Mouse (Mus musculus) cerebellum, adult 11 months (tissue): ENCODE measurements around the gene Eif3l.

Experiments used
- DNase-seq: peaks from one replicate; pipeline ENCODE4 v3.0.0; 2022

Eif3l gene

DNA sequence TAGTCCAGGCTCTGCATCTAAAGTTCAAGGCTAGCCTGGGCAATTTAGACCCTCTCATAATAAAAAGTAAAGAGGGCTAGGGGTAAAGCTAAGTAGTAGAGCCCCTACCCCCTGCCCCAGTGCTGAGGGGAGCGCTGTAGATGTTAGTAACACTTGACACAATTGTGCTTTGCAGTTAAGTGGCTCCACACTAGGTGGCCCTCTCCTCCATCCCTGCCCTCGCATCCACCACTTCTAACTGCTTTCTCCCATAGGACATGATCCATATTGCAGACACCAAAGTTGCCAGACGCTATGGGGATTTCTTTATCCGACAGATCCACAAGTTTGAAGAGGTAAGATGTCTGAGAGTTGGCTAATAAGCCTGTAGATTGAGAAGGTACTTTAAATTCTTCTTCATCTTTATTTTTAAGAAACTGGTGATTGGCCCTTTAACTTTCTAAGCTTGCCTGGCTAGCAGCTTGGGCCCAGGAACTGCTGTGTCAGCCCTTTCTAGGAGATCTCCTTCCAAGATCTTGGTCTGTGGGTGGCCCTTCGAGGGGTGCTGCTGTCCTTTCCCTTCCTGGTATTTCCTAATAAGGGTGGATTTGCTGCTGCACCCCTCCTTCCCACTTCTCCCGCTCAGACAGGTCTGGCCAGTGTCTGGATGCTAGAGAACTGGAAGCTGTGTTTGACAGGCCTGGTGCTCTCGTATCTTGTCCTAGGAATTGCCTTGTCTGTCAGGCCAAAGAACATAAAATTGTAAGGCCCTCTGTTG is 18.3 kb downstream of the Eif3l start:
- DNase-seq, result no peak

DNA sequence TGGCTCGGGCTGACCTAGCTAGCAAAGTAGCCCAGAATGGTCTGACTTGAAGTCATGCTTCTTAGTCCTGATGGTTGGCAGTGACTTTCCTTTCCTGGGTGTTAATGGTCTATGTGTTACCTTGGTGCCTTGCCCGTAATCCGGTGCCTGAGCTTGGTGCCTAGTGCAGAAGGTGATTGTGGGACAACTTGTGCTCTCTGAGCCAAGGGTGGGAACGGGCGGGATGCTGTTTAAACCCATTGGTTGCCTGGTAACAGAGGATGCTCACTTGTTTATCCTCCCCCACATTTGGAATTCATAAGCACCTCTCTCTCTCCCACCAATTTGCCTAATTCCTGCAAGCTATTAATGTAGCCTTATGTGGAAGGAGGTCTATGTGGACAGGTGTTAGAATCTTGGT is 20.5 kb downstream of the Eif3l start:
- no peak for DNase-seq

DNA sequence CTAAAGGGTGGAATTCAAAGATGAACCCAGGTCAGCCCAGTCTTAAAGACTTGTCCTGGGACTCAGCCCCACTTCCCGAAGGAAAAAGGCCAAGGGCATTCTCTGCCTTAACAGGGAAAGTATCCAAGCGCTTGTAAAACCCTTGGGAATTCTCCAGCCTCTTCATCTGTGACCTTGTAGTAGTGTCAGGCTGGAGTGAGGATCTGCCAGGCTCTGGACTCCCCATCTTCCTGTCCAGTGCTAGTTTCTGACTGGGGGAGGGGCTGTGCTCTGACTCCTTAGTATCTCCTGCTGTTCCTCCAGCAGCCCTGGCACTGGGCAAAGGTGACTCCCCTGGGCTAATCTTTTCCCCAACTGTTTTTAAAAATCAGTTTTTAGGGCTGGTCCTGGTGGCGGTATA is 21.6 kb downstream of the Eif3l start:
- no peak for DNase-seq

DNA sequence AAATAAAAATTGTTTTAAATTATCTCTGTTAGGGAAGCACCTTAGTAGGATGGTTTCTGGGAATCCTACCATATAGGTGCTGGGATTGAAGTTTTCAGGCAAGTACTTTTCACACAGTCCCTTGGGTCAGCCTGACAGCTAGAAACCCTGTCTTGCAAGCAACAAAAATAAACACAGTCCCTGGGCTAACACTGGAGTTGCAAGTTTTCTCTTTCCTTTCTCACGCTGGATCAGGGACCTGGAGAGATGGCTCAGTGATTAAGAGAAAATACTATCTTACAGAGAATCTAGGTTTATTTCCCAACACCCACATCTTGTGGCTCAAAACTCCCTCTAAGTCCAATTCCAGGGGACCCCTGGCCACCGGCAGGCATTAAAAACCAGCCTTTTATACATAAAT is 22.2 kb downstream of the Eif3l start:
- no peak for DNase-seq

DNA sequence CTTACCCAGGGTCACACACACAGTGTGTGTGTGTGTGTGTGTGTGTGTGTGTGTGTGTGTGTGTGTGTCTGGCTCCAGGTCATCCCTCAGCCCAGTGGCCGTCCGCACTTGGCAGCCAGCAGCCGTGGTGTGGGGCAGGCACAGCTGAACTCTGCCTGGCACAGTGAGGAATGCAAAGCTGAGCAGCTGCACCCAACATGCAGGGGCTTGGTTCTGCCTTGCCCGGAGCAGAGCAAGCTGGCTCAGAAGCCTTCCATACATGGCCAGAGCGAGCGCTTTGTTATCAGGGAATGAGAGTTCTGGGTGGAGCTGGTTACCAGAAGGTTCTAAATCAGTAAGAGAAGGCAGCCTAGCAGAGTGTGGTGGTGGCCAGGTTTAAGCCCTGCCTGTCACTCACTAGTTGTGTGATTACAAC is 22.6 kb downstream of the Eif3l start:
- no peak for DNase-seq

DNA sequence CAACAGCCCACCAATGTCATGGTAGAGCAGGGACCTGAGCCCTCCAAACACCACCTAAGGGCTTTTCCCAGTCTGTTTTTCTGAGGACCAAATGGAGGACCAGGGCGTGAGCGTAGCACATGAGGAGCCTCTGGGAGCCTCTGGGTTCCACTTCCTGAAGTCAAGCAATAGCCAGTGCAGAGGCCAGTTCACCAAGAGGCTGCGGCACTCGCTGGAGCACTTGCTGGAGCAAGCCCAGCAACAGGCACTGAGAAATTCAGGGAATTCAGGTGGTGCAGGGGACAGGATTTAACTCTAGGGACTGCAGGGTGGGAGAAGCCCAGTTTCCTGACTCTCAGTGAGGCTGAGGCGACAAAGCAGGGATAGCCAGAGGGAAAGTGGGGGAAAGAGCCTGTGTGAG is 23.2 kb downstream of the Eif3l start:
- DNase-seq, result no peak

DNA sequence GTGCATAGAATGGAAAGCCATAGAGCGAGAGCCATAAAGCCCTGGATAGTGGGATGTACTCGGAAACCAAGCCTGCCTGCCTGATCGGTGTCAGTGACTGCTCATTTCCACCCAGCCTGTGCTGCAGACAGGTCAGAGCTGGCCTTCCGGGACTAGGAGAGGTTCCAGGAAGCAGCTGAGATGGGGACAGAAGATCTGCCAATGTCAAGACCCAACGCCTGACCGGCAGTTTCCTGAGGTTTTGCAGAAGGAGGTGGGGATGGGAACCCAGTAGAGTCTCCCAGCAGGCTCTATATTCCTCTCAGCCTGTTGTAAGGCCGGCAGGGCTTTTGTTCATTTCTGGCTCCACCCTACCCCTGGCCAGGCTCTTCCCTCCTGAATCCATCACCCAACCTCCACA is 23.9 kb downstream of the Eif3l start:
- DNase-seq, result no peak

DNA sequence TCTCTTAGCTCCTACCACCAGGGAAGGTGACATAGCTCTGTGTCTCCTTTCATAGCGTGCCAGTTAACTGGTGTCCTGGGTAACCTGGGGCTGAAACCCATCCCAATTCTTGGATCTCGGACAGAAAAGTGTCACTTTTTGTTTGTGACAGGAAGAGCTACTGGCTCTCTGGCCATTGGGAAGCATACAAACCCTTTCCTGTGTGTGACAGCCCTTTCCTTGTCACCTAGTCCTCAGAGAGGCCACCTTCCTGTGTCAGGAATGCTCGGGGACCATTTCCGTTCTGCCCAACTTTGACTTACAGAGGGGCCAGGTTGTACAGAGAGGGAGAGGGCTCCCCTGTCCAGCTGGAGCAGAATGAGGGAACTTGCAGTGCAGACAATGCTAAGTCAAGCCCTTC is 24.5 kb downstream of the Eif3l start:
- DNase-seq, result no peak

DNA sequence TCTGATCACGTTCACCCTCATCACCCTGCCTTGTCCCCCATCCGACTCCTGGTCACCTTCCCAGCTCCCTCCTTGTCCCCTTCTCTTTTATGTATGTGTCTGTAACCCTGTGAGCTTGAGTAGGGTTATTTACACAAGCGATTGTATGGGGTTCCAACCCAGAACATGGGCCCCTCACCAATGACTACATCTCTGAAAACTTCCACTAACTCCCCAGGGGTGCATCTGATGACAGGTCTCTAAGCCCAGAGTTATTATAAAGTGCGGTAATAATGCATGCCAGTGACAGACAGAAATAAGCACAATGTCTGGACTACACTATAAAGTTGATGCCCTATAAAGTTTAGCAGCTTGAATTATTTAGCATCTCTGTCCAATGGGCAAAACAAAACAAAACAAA is 25.4 kb downstream of the Eif3l start:
- no peak for DNase-seq

DNA sequence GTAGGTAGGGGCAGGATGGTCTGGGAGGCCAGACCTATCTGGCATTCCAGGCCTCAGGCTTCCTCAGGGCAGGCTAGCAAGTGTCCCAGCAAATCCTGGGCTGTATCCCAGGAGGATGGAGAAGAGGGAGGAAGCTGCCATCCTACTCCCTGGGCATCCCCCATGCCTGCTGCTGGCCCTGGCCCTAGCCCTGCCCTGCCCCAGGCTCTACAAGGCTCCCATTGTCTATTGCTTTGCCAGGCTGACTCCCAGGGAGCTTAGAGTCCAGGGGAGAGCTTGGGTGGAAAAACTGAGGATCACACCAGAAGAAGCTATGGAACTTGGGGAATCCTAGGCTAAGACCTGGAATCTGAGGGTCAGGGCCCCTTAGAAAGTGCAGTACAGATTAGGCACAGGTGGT is 26.6 kb downstream of the Eif3l start:
- no peak for DNase-seq

DNA sequence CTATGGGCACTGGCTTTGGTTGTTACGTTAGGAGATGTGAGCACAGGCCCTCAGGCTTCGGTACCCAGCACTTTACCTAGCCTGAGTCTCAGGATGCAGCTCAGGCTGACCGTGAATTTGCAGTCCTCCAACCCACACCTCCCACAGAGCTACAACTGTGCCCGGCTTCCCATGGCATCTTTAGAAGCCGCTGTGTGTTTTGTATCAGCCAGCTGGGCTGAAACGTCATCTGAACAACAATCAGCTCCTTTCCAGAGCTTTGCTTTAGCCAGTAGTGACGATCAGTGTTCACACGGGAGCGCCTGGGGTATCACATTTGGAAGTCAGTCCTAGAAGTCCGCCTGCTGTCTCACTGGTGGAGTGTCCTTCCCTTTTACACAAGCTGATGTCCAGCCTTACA is 28.3 kb downstream of the Eif3l start:
- DNase-seq, result no peak

DNA sequence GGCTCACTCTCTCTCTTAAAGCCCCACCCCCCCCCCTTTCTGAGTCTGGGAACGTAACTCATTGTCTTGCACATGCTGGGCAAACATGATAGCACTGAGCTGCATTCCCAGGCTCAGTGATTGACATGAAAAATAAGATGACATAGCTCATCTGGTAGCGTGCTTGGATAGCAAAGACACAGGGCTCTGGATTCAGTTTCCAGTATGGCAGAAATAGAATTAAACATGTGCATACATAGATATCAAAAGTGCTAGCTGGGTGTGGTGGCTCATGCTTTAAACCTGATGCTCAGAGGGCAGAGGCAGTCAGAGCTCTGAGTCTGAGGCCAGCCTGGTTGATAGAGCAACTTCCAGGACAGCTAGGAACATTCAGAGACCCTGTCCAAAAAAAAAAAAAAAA is 30.8 kb downstream of the Eif3l start:
- no peak for DNase-seq

DNA sequence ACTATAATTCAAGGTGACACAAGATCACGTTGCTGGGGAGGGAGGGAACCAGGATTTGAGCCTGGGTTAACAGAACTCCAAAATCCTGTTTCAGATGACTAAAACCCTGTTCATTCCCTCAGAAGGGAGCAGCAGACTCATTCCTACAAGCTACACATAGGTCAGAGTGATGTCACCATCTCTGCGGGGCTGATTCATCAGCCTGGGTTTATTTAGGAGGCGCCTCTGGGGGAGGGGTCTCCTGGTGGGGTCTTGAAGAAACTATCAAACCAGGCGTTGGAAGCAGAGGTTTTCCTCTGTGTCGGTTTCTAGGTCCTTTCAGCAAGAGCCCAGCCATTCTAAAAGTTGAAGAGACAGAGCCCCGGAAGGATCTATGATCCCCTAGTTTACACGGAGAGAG is 33.0 kb downstream of the Eif3l start:
- DNase-seq, result no peak

DNA sequence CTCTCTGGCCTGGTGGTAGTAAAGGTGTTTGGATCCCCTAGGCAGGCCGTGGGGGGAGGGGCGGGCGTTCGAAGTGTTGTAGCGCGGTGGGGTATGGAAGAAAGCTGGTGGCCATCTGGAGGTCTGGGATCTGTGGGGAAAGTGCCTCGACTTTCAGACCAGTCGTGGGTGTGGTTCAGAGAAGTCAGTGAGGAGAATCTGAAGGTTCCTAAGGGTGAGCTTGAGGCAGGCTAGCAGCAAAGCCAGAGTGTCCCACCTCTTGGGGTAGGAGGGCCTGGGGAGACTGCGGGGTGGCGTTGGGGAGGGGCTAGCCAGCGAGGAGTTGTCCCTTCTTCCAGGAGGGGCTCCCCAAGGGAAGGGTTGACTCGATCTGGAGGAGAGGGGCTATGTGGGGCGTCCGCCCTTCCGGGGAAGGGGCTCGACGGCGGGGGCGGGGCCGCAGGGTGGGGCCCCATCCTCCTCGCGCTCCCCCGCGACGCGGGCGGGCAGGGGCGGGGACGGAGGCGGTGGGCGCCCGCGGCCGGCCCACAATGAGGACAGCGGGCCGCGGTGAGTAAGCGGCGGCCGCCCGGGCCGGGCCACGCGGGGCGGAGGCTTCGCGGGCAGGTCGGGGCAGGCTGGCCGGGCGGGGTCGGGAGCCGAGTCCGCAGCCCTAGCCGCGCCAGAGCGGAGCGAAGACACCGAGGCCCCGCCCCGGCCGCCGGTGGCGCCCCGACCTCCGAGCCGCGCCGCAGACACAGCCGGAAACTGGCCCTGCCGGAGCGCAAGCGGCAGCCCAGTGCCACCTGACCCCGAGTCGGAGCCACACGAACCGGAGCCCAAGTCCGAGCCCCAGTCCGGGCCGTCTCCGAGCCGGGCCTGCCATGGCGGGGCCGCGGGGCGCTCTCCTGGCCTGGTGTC is 33.7 kb downstream of the Eif3l start, which contains the start of gene Micall1:
Gene Micall1, plus strand, starts transcription at position 478 of the 900 bp plus-strand sequence.
- peak; percentile 75 for DNase-seq

DNA sequence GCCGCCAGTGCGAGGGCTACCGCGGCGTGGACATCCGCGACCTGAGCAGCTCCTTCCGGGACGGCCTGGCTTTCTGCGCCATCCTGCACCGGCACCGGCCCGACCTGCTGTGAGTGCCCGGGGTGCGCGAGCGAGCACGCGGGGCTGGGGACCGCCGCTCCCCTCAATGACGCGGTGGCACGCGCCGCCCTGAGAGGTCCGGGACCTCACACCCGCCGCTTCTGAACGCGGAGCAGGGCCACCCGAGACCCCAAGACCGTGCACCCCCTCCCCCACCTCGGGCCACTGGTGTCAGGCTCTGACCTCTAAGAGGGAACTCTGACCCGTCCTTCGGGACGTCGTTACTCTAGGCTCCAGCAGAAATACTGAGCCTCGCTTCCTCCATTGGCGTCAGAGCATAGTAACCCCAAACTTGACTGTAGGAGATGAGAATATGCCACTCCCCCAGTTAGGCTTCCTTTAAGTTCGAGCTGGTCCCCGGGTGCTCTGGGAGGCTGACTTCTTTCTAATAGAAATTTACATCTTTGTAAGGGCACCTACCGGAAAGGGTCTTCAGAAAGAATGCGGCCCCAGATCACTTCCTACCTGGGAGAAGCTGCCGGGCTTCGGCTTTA is 34.4 kb downstream of the Eif3l start:
- no peak for DNase-seq

DNA sequence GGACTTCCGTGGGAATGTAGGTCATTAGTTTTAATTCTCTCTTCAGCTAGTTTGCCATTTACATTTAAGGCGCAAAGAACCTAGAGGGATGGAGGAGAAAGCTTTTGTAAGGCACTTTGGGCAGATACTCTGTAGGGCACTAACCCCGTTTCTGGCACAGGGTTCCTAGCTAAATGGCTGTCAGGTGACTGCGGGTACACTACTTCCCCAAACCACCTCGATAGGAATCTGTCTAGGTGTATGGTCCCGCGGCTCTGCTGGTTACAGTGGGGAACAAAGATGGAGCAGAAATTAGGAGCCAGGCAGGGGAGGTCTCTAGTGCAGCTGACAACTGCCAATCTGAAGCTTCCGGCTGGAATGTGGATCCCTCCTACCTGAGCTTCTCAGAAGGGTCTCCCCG is 35.1 kb downstream of the Eif3l start:
- no peak for DNase-seq

DNA sequence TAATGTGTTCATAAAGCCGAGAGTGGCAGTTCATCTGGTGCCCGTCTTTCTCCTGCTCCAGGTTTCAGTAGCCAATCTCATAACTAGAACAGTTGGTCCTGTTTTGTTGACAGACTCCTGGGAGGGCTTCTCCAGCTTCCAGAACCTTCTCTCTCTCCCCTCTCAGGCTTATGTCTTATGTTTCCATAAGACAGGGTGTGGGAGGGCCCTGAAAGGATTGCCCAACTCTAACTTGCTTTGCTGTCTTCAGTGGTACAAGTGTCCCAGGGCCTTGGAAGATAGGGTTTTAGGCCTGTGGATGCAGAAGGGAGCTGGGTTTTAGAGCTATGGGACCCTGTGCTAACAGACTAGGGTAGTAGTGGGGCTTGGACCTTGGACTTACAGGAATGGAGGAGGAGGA is 35.5 kb downstream of the Eif3l start:
- DNase-seq, result no peak

DNA sequence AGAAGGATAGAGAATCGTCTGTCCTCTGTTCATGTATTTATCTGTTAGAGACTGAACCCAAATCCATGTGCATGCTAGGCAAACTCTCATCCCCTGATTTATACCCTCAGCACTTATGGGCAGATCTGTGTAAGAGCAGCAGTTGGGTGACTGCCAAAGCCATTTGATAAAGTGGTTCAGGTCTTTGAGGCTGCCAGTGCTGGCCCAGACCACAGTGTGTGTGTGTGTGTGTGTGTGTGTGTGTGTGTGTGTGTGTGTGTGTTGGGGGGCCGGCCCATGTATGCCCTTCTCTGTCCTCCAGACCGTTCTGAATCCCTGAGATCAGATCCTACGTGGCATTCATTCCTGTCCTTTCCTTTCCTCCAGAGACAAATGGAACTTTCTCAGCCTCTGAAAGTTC is 36.8 kb downstream of the Eif3l start:
- no peak for DNase-seq

DNA sequence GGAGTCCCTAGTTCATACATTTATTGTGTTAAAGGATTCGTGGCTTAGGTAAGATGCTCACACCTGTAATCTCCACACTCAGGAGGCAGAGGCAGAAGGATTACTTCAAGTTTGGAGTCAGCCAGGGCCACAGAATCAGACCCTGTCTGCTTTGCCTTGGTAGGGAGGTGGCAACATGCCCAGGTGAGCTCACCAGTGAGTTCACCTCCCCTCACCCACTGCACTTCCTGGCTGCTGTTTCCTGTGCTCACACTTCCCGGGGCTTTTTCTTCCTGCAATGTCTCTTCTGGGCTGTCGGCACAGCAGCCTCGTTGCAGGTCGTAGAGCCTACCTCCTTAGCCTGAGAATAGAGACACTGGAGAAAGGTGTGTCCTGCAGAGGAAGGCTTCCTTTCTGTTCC is 40.3 kb downstream of the Eif3l start:
- no peak for DNase-seq

DNA sequence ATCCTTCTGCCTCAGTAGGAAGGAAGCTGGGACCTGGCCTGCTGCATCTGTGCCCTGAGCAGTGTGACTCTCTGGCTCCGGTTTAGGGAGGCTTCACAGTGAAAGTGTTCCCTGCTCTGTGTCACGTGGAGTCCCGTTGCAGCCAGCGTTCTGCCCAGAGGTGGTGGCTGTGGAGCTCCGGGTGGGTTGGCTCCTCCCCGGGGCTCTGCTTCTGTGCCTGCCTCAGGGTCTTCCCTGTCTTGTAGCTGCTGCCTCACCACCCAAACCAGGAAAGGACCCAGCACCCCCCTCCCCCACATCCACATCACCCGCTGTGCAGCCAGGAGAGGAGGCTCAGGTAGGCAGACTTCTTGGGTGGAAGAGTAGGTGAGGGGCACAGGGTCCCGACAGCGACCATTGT is 44.5 kb downstream of the Eif3l start:
- DNase-seq, result no peak

DNA sequence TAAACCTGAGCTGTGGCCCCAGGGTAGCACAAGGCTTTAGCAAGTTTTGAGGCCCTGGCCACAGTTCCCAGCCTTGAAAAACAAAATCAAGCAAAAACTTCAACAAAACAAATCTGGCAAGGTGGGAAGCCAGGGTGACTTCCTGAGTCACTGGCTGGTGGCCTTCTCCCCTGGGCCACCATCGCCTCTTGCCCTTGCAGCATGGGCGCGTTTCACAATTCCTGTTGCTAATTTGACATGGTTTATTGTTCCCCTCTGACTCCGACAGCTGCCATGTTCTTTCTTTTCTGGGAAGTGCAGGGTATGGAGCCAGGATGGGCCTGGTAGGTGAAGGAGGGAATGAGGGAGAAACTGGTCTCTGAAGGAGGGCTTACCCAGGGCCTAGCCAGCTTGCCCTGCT is 47.1 kb downstream of the Eif3l start:
- DNase-seq, result no peak

DNA sequence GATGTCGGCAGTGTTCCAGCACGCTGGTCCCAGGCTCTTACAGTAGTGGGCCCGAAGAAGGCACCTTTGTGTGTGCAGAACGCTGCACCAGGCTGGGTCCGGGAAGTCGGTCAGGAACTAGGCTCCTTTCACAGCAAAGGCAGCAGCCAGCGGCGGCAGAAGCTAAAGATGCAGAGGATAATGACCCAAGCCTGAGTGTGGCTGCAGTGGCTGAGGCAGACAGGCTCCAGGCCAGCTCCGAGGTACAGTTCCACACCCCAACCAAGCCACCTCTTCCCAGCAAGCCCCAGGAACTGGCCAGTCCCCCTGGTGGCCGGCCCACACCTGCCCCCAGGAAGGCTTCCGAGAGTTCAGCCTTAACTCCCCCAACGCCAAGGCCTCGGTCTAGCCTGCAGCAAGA is 47.6 kb downstream of the Eif3l start:
- no peak for DNase-seq

DNA sequence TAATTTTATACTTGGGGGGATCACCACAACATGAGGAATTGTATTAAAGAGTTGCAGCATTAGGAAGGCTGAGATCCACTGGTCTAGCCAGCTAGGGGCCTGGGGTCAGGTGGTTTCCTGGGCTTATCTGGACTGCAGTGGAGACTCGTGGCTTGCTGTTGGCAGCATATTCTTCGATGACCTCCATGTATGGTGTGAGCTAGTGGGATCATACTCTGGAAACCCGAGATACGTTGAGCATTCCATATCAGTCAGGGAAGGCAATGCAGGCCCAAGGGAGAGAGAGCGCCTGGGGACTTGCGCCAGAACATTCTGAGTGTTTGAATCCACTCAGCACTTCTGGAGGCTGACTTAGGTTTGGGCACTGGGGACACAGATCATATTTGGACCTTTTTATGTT is 48.8 kb downstream of the Eif3l start:
- no peak for DNase-seq

DNA sequence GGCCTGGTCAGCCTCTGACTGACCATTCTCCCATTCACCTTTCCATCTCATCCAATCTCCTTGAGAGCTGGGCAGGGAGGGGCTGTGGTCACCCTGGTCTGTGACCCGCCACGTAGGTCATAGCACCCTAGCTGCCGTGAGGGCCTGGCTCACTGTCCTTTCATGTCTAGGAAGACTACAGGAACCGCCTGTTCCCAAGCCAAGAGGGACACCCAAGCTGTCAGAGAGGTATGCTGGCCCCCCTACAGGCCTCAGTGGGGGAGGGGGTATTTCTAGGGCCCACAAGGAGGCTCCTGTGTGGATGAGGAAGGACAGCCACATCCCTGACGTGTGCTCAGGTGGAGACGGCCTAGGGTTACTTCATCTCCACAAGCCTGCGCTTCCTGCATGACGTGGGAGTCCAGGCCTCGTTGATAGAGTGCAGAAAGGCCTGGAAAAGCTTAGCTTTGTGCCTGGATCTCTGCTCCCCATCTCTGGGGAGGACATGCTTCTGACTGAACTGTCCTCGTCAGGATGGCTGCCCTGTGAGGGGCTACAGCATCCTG is 49.4 kb downstream of the Eif3l start:
- no peak for DNase-seq
